Mouse (Mus musculus): Measurements from ENCODE around the gene Tsen2. TPM values are rescaled to one million over a fixed set of nuclear protein-coding genes. Genes with fewer than 3 reads are reported as not detected.

The Tsen2 gene
- polyA plus RNA-seq, 1 experiment from 2014 or later = 9.4 TPM

DNA sequence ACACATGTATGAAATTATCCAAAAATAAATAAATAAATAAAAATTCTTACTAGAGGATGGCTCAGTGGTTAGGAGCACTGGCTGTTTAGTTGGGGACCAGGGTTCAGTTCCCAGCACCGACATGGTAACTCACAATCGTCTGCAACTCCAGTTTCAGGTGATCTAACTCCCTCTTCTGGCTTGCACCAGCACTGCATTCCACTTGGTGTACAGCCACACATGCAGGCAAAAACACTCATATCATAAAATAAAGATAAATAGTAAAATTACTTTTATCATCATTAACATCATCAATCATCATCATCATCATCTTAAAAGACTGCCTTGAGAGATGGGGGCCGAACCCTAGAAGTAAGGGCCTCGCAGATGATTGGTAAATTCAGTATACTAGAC lies 56.9 kb downstream of the Tsen2 start:
- Histone ChIP-seq H3K36me3 (replicated peaks) (no peaks in the 10 kb centered on the region), H3K9me3 (replicated peaks) (no peaks in the 10 kb centered on the region), H3K27me3 (no peaks in the 10 kb centered on the region), H3K9ac (no peak overlapping the region), H3K27ac (replicated peaks) (no peak overlapping the region), H3K4me3 (replicated peaks) (peak overlapping the region; percentile 90), H3K4me1 (replicated peaks) (peaks cover 21% of the 10 kb centered on the region), H3K4me2 (peak overlapping the region; percentile 92)
- WGBS (ENCODE audit: insufficient replicate concordance) = 65% methylated on average over 4 of the region's 4 CpGs
- no peak for ATAC-seq (ENCODE audit: insufficient read depth)

DNA sequence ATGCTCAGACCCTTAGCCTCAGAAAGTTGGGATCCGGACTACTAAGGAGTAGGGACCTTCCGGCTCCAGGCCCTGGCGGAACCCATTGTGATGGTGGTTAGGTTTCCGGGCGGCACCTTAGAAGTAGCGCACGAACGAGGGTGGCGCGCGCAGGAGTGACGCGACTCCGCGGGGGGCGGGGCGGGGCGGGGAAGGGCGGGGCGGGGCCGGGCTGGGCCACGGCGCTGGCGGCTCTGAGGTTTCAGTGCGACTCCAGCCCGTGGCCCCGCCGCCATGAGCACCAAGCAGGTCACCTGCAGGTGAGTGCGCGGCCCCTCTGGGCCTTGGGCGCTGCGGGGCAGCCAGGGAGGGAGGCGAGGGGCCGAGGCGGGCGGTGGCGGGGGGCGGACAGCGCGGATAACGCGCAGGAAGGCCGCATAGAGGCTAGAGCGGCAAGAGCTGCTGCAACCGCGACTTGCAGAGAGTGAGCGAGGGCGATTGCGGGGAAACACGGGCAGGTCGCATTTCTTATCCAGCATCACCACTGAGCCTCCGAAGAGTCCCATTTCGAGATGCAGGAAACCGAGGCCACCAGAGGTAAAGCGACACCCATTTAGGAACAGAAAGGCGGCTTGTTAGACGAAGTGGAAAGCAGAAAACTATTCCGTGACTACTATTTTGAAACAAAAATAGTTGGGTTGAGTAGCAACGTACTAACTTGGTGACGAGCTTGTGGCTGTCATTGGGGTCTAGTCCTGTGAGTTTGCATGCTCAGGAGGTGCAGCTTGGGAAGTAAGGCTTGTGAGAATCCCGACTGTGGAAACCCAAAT lies 57.5 kb downstream of the Tsen2 start, which contains the start of gene Mkrn2:
Gene Mkrn2, plus strand, starts transcription at position 188 of the 809 bp plus-strand sequence.
- Histone ChIP-seq H3K4me2 (peak within 1 kb of the TSS; percentile 92), H3K36me3 (replicated peaks) (no peaks in the 10 kb centered on the region), H3K9ac (peak within 1 kb of the TSS; percentile 85), H3K27ac (replicated peaks) (peak within 1 kb of the TSS; percentile 85), H3K27me3 (no peaks in the 10 kb centered on the region), H3K9me3 (replicated peaks) (no peaks in the 10 kb centered on the region), H3K4me3 (replicated peaks) (peak within 1 kb of the TSS; percentile 90), H3K4me1 (replicated peaks) (peaks cover 20% of the 10 kb centered on the region)
- under 1% methylated on average over 61 of the region's 61 CpGs for WGBS (ENCODE audit: insufficient replicate concordance)
- ATAC-seq (ENCODE audit: insufficient read depth) = peak; percentile 91

DNA sequence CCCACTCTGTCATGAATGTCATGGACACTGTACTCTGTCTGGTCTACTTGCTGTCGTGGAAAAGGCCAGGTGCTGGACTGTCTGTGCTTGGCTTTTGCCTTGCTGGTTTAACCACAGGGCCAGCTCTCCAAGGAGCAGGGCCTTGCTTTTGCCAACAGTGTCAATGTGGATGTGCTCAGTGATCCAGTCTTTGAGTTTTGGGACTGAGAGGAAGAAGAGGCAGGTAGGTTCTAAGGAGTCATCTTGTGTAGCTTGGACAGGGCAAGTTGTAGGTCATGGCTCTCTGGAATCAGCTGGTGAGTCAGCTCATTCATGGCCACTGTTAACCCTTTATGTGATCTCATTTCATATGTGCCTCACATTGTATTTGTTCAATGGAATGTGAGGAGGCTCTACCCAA lies 62.0 kb downstream of the Tsen2 start:
- Histone ChIP-seq H3K9me3 (replicated peaks) (no peaks in the 10 kb centered on the region), H3K36me3 (replicated peaks) (peaks cover 15% of the 10 kb centered on the region), H3K4me1 (replicated peaks) (peaks cover 14% of the 10 kb centered on the region), H3K4me2 (no peak overlapping the region), H3K27ac (replicated peaks) (no peak overlapping the region), H3K4me3 (replicated peaks) (no peak overlapping the region), H3K9ac (no peak overlapping the region), H3K27me3 (no peaks in the 10 kb centered on the region)
- ATAC-seq (ENCODE audit: insufficient read depth) = no peak
- WGBS (ENCODE audit: insufficient replicate concordance) = 69% methylated on average over 1 of the region's 1 CpGs

DNA sequence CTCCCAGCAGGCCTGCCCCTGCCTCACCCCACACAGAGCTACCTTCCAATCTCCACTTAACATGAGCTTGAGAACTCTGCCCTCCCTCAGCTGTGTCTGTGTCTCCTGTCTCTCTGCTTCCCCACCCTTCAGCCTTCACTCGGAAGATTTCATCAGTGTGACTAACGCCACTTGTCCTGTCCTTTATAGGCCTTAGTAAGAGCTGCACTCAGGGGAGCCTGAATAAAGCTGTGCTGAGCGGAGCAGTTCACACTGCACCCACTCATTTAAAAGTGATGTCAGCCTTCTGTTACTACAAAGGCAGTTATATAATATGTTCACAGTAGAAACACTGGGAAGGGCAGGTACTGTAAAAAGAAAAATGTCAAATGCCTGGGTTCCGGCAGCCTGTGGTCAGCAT lies 63.0 kb downstream of the Tsen2 start:
- Histone ChIP-seq H3K27ac (replicated peaks) (no peak overlapping the region), H3K4me3 (replicated peaks) (no peak overlapping the region), H3K36me3 (replicated peaks) (peaks cover 24% of the 10 kb centered on the region), H3K4me2 (no peak overlapping the region), H3K9ac (no peak overlapping the region), H3K9me3 (replicated peaks) (no peaks in the 10 kb centered on the region), H3K27me3 (no peaks in the 10 kb centered on the region), H3K4me1 (replicated peaks) (peaks cover 11% of the 10 kb centered on the region)
- ATAC-seq (ENCODE audit: insufficient read depth) = no peak
- WGBS (ENCODE audit: insufficient replicate concordance) = 76% methylated on average over 4 of the region's 4 CpGs

DNA sequence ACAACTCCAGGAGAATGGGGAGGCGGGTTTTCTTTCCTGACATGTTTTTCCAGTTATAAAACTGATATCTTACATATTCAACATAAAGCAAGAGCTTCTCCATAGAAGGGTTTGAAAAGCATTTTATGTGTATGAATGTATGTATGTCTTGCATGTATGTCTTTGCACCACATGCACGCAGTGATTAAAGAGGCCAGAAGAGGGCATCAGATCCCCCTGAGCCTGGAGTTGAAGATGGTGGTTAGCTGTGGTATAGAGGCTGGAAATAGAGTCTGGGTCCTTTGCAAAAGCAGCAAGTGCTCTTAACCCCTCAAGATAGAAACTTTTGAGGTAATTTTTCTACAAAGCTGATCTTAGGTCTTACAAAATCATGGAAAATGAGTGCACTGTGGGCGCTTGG lies 64.7 kb downstream of the Tsen2 start:
- H3K4me1 ChIP-seq (replicated peaks) = no peaks in the 10 kb centered on the region
- H3K27me3 ChIP-seq = no peaks in the 10 kb centered on the region
- no peak overlapping the region for H3K4me3 ChIP-seq (replicated peaks)
- 52% methylated on average over 3 of the region's 3 CpGs for WGBS (ENCODE audit: insufficient replicate concordance)
- no peak overlapping the region for H3K4me2 ChIP-seq
- H3K27ac ChIP-seq (replicated peaks) = no peak overlapping the region
- H3K9ac ChIP-seq = no peak overlapping the region
- peaks cover 34% of the 10 kb centered on the region for H3K36me3 ChIP-seq (replicated peaks)
- ATAC-seq (ENCODE audit: insufficient read depth) = no peak
- H3K9me3 ChIP-seq (replicated peaks) = no peaks in the 10 kb centered on the region

DNA sequence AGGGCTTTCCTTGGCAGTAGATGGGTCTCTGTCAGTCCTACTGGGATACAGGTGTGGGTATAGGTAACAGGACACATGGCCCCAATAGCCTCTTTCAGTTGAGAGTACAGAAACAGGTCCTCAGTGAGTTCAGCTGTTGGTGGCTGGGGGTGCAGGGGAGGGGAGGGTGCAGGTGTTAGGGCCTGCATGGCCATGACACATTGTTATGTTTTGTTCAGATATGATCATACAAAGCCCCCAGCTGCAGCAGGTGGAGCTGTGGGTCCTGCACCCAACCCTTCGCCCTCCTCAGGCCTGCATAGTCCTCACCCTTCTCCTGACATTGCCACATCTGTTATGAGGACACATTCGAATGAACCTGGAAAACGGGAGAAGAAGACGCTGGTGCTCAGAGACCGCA lies 65.8 kb downstream of the Tsen2 start:
- no peak for ATAC-seq (ENCODE audit: insufficient read depth)
- H3K27ac ChIP-seq (replicated peaks) = no peak overlapping the region
- H3K36me3 ChIP-seq (replicated peaks) = peaks cover 44% of the 10 kb centered on the region
- H3K4me3 ChIP-seq (replicated peaks) = no peak overlapping the region
- H3K9ac ChIP-seq = no peak overlapping the region
- no peaks in the 10 kb centered on the region for H3K9me3 ChIP-seq (replicated peaks)
- H3K4me1 ChIP-seq (replicated peaks) = no peaks in the 10 kb centered on the region
- no peaks in the 10 kb centered on the region for H3K27me3 ChIP-seq
- H3K4me2 ChIP-seq = no peak overlapping the region
- 80% methylated on average over 5 of the region's 5 CpGs for WGBS (ENCODE audit: insufficient replicate concordance)

DNA sequence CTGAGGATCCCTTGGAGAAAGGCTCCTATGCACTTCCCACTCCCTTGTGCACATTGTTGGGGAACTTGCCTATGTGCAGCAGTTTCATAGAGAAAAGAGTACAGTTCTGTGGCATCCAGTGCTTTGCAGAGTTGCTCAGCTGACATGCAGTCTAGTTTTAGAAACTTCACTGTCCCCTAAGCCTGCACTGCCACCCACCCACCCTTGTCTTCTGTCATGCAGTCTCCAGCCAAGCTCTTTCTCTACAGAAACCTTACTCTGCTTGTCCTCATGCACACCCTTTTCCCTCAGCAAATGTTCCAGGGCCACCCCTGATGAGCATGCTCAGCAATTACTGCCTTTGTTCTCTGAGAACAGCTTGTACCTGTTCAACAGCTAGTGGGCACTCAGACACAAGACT lies 69.3 kb downstream of the Tsen2 start:
- Histone ChIP-seq H3K27ac (replicated peaks) (no peak overlapping the region), H3K9me3 (replicated peaks) (no peaks in the 10 kb centered on the region), H3K4me3 (replicated peaks) (no peak overlapping the region), H3K27me3 (no peaks in the 10 kb centered on the region), H3K9ac (no peak overlapping the region), H3K4me1 (replicated peaks) (no peaks in the 10 kb centered on the region), H3K4me2 (no peak overlapping the region), H3K36me3 (replicated peaks) (peaks cover 79% of the 10 kb centered on the region)
- ATAC-seq (ENCODE audit: insufficient read depth) = no peak

DNA sequence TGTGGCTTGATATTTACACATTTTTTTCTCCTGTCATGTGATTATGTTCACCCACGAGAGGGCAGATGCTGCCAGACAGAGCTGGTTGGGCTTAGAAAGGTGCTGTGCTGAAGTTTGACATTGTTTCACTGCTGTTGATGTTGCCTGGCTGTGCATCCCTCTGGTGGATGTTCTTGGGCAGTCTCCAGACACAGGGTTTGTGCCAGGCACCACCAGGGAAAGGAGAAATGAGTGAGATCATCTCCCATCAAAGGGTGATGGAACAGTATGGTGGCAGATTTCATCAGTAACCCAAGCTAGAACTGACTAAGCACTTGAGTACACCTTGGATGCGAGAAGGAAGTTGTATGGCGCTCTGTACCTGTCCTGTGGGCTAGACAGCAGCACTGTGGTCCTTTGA lies 71.5 kb downstream of the Tsen2 start:
- no peaks in the 10 kb centered on the region for H3K9me3 ChIP-seq (replicated peaks)
- no peak overlapping the region for H3K27ac ChIP-seq (replicated peaks)
- H3K36me3 ChIP-seq (replicated peaks) = peaks cover 90% of the 10 kb centered on the region
- no peak overlapping the region for H3K4me3 ChIP-seq (replicated peaks)
- H3K27me3 ChIP-seq = no peaks in the 10 kb centered on the region
- H3K9ac ChIP-seq = no peak overlapping the region
- 70% methylated on average over 3 of the region's 3 CpGs for WGBS (ENCODE audit: insufficient replicate concordance)
- no peak for ATAC-seq (ENCODE audit: insufficient read depth)
- H3K4me1 ChIP-seq (replicated peaks) = no peaks in the 10 kb centered on the region; the same call in 1 of the 2 replicates
- no peak overlapping the region for H3K4me2 ChIP-seq

DNA sequence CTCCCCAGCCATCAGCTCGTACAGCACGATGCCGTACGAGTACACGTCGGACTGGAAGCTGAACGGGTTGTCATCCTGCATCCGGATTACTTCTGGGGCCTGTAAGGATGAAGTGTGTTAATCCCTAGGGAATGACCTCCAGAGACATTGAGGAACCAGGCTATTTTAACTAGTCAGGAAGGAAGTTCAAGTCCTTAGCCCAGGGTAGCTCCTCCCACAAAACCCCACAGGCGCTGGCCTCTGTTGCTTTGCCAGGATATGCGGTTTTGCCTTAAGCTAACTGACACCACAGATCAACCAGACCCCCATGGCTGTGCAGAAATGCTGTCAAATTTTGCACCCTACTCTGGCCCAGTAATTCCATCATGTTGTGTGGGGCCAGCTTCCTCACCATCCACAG lies 75.4 kb downstream of the Tsen2 start:
- no peaks in the 10 kb centered on the region for H3K27me3 ChIP-seq
- H3K4me2 ChIP-seq = no peak overlapping the region
- H3K9ac ChIP-seq = no peak overlapping the region
- no peak overlapping the region for H3K27ac ChIP-seq (replicated peaks)
- ATAC-seq (ENCODE audit: insufficient read depth) = no peak
- no peak overlapping the region for H3K4me3 ChIP-seq (replicated peaks)
- WGBS (ENCODE audit: insufficient replicate concordance) = 61% methylated on average over 10 of the region's 10 CpGs
- H3K9me3 ChIP-seq (replicated peaks) = no peaks in the 10 kb centered on the region
- H3K36me3 ChIP-seq (replicated peaks) = peaks cover 98% of the 10 kb centered on the region
- H3K4me1 ChIP-seq (replicated peaks) = no peaks in the 10 kb centered on the region; the same call in 1 of the 2 replicates

DNA sequence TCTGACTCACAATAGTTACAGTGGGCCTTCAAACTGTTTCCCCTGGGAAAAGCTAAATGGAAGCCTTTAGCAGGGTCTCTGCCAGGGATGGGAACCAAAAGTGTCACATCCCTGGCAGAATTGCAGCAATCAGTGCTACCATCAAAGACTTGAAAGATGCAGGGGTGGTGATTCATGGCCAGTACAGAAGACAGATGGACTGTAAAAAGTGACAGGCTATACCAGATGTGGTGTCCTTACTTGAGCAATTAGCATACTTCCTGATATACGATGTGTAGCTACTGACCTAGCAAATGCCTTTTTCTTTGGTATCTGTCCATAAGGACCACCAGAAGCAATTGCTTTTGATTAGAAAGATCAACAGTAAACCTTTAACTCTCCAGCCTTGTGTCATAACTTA lies 76.5 kb downstream of the Tsen2 start:
- ATAC-seq (ENCODE audit: insufficient read depth) = no peak
- no peaks in the 10 kb centered on the region for H3K9me3 ChIP-seq (replicated peaks)
- 58% methylated on average over 1 of the region's 1 CpGs for WGBS (ENCODE audit: insufficient replicate concordance)
- no peaks in the 10 kb centered on the region; the same call in 1 of the 2 replicates for H3K4me1 ChIP-seq (replicated peaks)
- no peak overlapping the region for H3K4me3 ChIP-seq (replicated peaks)
- H3K27ac ChIP-seq (replicated peaks) = no peak overlapping the region
- no peak overlapping the region for H3K4me2 ChIP-seq
- H3K36me3 ChIP-seq (replicated peaks) = peaks cover 99% of the 10 kb centered on the region
- H3K27me3 ChIP-seq = no peaks in the 10 kb centered on the region
- H3K9ac ChIP-seq = no peak overlapping the region

DNA sequence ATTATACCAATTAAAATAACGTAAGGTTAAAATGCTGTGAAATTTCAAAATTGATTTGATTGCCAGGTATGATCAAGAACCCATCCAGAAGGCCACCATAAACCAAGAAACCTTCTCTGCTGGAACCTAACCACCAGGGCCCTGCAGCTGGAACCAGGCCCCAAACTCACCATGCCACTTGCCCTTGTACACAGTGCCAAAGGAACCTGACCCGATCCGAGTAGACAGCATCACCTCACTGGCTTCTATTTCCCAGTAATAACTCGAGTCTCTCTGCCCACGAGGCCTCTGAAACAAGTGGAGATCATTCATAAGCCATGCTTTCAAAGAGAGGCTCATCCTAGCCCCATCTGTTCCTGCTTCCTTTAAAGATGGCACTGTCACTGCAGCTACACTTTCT lies 81.7 kb downstream of the Tsen2 start:
- H3K9ac ChIP-seq = no peak overlapping the region
- no peak overlapping the region for H3K4me3 ChIP-seq (replicated peaks)
- H3K4me1 ChIP-seq (replicated peaks) = no peaks in the 10 kb centered on the region
- H3K27me3 ChIP-seq = no peaks in the 10 kb centered on the region
- H3K27ac ChIP-seq (replicated peaks) = no peak overlapping the region
- no peak overlapping the region for H3K4me2 ChIP-seq
- 84% methylated on average over 5 of the region's 5 CpGs for WGBS (ENCODE audit: insufficient replicate concordance)
- no peaks in the 10 kb centered on the region for H3K9me3 ChIP-seq (replicated peaks)
- peaks cover 87% of the 10 kb centered on the region for H3K36me3 ChIP-seq (replicated peaks)
- no peak for ATAC-seq (ENCODE audit: insufficient read depth)
